Mouse (Mus musculus): ENCODE measurements at regions not wholly inside any gene's neighbourhood (a gene's known extent, or its start where the extent isn't known, plus 50 kb on each side); places are given as distances from the start of the nearest gene placed in this dataset.
A peak's percentile ranks its signal among the peaks of the same experiment; 100 is the strongest.

DNA sequence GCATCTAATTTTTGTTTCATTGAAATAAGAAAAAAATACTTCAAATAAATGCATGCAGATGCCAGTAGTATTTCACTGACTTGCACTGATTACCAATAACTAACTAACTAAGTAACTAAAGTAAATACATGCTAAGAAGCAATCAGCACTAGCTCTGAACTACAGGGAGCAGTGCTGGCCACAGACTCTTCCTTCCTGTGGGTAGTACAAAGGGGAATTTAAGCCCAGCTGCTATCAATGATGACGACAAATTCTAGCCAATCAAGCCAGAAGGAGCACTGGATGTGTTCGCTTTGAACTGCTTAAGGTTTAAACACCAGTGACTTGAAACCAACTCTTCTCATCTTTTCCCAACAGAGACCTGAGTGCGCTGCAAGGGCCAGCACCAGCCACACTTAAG, 287.5 kb upstream of the Adgrl2 start:
- no peak for TF ChIP-seq CTCF (IDR thresholded peaks at IDR 0.05; ENCODE audit: low read depth)

GRCm38 (mm10) chr3:149275478-149276132, 285.2 kb upstream of the Adgrl2 start:
- no peak overlapping the region for H3K4me2 ChIP-seq (ENCODE audit: low read length)
- H3K4me1 ChIP-seq (replicated peaks; ENCODE audit: insufficient read depth, low read length), result no peaks in the 10 kb centered on the region
- H3K27me3 ChIP-seq (ENCODE audit: insufficient read depth, low read length), result no peaks in the 10 kb centered on the region
- H3K9ac ChIP-seq (ENCODE audit: low read depth, low read length), result no peak overlapping the region
- DNase-seq (ENCODE audit: low spot score) (peak; percentile 24), ATAC-seq (replicated peaks; ENCODE audit: low FRiP score, low read depth) (no peak)
- no peak for TF ChIP-seq CTCF (IDR thresholded peaks at IDR 0.05; ENCODE audit: low read depth)
- H3K4me3 ChIP-seq (replicated peaks; ENCODE audit: low read depth, low read length), result no peak overlapping the region
- H3K36me3 ChIP-seq (ENCODE audit: insufficient read depth, low read length), result no peaks in the 10 kb centered on the region
- no peaks in the 10 kb centered on the region for H3K9me3 ChIP-seq (replicated peaks; ENCODE audit: low read length)
- H3K27ac ChIP-seq, result no peak overlapping the region
- WGBS, result 60% methylated on average over 6 of the region's 6 CpGs

More for the DNA sequence above, 287.5 kb upstream of the Adgrl2 start:
- no peak for ATAC-seq (replicated peaks; ENCODE audit: low FRiP score, low read depth)
- Histone ChIP-seq H3K4me2 (ENCODE audit: low read length) (no peak overlapping the region), H3K27me3 (ENCODE audit: insufficient read depth, low read length) (no peaks in the 10 kb centered on the region), H3K4me3 (replicated peaks; ENCODE audit: low read depth, low read length) (no peak overlapping the region), H3K4me1 (replicated peaks; ENCODE audit: insufficient read depth, low read length) (no peaks in the 10 kb centered on the region), H3K9me3 (replicated peaks; ENCODE audit: low read length) (no peaks in the 10 kb centered on the region), H3K36me3 (ENCODE audit: insufficient read depth, low read length) (no peaks in the 10 kb centered on the region), H3K9ac (ENCODE audit: low read depth, low read length) (no peak overlapping the region), H3K27ac (no peak overlapping the region)
- no peak for DNase-seq (ENCODE audit: low spot score)
- WGBS, result 82% methylated on average over 3 of the region's 3 CpGs

GRCm38 (mm10) chr3:149274987-149275386, 284.6 kb upstream of the Adgrl2 start:
- 87% methylated on average over 5 of the region's 5 CpGs for WGBS
- H3K4me2 ChIP-seq (ENCODE audit: low read length), result no peak overlapping the region

GRCm38 (mm10) chr3:149273993-149274692, 283.8 kb upstream of the Adgrl2 start:
- WGBS, result 59% methylated on average over 12 of the region's 12 CpGs
- no peaks in the 10 kb centered on the region for H3K9me3 ChIP-seq (replicated peaks; ENCODE audit: low read length)
- H3K36me3 ChIP-seq (ENCODE audit: insufficient read depth, low read length), result no peaks in the 10 kb centered on the region
- H3K4me2 ChIP-seq (ENCODE audit: low read length), result 0 out of 2 replicates have a peak overlapping the region, but pooled peaks have one; percentile 6
- ATAC-seq (replicated peaks; ENCODE audit: low FRiP score, low read depth) (no peak), DNase-seq (ENCODE audit: low spot score) (no peak)
- H3K4me1 ChIP-seq (replicated peaks; ENCODE audit: insufficient read depth, low read length), result no peaks in the 10 kb centered on the region
- H3K27me3 ChIP-seq (ENCODE audit: insufficient read depth, low read length), result no peaks in the 10 kb centered on the region
- H3K27ac ChIP-seq, result no peak overlapping the region
- no peak for TF ChIP-seq CTCF (IDR thresholded peaks at IDR 0.05; ENCODE audit: low read depth)
- no peak overlapping the region for H3K4me3 ChIP-seq (replicated peaks; ENCODE audit: low read depth, low read length)
- no peak overlapping the region for H3K9ac ChIP-seq (ENCODE audit: low read depth, low read length)

More at GRCm38 (mm10) chr3:149274987-149275386, 284.6 kb upstream of the Adgrl2 start:
- TF ChIP-seq CTCF (IDR thresholded peaks at IDR 0.05; ENCODE audit: low read depth), result no peak
- H3K27me3 ChIP-seq (ENCODE audit: insufficient read depth, low read length), result no peaks in the 10 kb centered on the region
- no peak for ATAC-seq (replicated peaks; ENCODE audit: low FRiP score, low read depth)
- H3K9ac ChIP-seq (ENCODE audit: low read depth, low read length), result no peak overlapping the region
- no peak for DNase-seq (ENCODE audit: low spot score)
- no peak overlapping the region for H3K4me3 ChIP-seq (replicated peaks; ENCODE audit: low read depth, low read length)
- no peak overlapping the region for H3K27ac ChIP-seq
- H3K4me1 ChIP-seq (replicated peaks; ENCODE audit: insufficient read depth, low read length), result no peaks in the 10 kb centered on the region
- H3K36me3 ChIP-seq (ENCODE audit: insufficient read depth, low read length), result no peaks in the 10 kb centered on the region
- no peaks in the 10 kb centered on the region for H3K9me3 ChIP-seq (replicated peaks; ENCODE audit: low read length)

- ATAC-seq (replicated peaks; ENCODE audit: low FRiP score, low read depth) (no peak), DNase-seq (ENCODE audit: low spot score) (no peak)
- peak; percentile 47 for TF ChIP-seq CTCF (IDR thresholded peaks at IDR 0.05; ENCODE audit: low read depth)
- Histone ChIP-seq H3K27ac (no peak overlapping the region), H3K27me3 (ENCODE audit: insufficient read depth, low read length) (no peaks in the 10 kb centered on the region), H3K4me1 (replicated peaks; ENCODE audit: insufficient read depth, low read length) (no peaks in the 10 kb centered on the region), H3K36me3 (ENCODE audit: insufficient read depth, low read length) (no peaks in the 10 kb centered on the region), H3K9ac (ENCODE audit: low read depth, low read length) (no peak overlapping the region), H3K9me3 (replicated peaks; ENCODE audit: low read length) (no peaks in the 10 kb centered on the region), H3K4me2 (ENCODE audit: low read length) (no peak overlapping the region), H3K4me3 (replicated peaks; ENCODE audit: low read depth, low read length) (no peak overlapping the region)
These were observed 280.1 kb upstream of the Adgrl2 start for GRCm38 (mm10) chr3:149270459-149270858.

GRCm38 (mm10) chr3:149262332-149262970, 272.1 kb upstream of the Adgrl2 start:
- H3K27ac ChIP-seq, result no peak overlapping the region
- H3K9ac ChIP-seq (ENCODE audit: low read depth, low read length), result no peak overlapping the region
- H3K4me2 ChIP-seq (ENCODE audit: low read length), result no peak overlapping the region
- H3K9me3 ChIP-seq (replicated peaks; ENCODE audit: low read length), result no peaks in the 10 kb centered on the region
- no peaks in the 10 kb centered on the region for H3K4me1 ChIP-seq (replicated peaks; ENCODE audit: insufficient read depth, low read length)
- H3K4me3 ChIP-seq (replicated peaks; ENCODE audit: low read depth, low read length), result no peak overlapping the region
- DNase-seq (ENCODE audit: low spot score), result peak; percentile 34
- no peaks in the 10 kb centered on the region for H3K36me3 ChIP-seq (ENCODE audit: insufficient read depth, low read length)
- no peaks in the 10 kb centered on the region for H3K27me3 ChIP-seq (ENCODE audit: insufficient read depth, low read length)
- no peak for TF ChIP-seq CTCF (IDR thresholded peaks at IDR 0.05; ENCODE audit: low read depth)
- WGBS, result 42% methylated on average over 3 of the region's 3 CpGs
- ATAC-seq (replicated peaks; ENCODE audit: low FRiP score, low read depth), result no peak

All from kidney, postnatal 0 days (tissue).